Mouse (Mus musculus) frontal cortex, adult 2 months (tissue): ENCODE measurements at regions not wholly inside any gene's neighbourhood (a gene's known extent, or its start where the extent isn't known, plus 50 kb on each side); places are given as distances from the start of the nearest gene placed in this dataset.
"Not testable (repeated sequence)": the region's sequence is repeated elsewhere in the genome, so short reads cannot be mapped to it uniquely, and the experiment has no call there.

ENCODE experiments used
- DNase-seq, 2 experiments: peaks; one replicate each; pipeline ENCODE4 v3.0.0; 2022; ENCODE audit warnings: low spot score in 1 of 2; ENCODE audit errors: extremely low spot score in 1 of 2

DNA sequence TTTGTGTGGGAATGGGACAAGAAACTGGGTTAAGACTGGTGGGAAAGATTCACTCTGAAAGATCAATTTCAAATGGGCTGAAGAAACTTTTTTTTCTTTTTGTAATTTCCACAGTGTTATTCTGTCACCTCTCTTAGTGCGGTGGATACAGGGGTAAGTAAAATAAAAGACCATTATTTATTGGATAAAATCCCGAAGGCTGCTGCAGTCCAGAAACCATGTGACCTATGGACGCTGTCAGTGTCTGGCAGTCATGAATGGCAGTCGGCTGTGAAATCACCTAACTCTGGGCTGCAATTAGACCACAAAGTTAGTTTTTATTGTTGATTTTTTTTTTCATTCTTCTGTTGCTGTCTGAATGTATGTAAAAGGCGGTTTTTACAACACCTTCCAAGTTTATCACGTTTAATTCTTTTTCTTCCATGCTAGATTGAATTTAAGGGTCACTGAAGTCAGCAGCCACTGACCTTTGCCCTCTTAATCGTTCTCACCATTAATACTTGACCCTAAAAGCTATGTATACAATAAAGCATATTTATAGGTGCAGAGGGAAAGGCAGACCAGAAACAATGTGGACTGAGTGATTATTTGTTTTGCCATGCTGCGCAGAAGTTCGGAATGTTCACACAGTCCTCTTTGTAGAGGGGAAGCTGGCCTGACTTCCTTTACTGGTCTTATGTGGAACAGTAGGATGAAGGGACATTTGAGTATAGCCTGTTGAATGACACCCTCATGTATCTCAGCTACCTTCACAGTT, 182.7 kb downstream of the Bmp2 start:
- DNase-seq: no peak

DNA sequence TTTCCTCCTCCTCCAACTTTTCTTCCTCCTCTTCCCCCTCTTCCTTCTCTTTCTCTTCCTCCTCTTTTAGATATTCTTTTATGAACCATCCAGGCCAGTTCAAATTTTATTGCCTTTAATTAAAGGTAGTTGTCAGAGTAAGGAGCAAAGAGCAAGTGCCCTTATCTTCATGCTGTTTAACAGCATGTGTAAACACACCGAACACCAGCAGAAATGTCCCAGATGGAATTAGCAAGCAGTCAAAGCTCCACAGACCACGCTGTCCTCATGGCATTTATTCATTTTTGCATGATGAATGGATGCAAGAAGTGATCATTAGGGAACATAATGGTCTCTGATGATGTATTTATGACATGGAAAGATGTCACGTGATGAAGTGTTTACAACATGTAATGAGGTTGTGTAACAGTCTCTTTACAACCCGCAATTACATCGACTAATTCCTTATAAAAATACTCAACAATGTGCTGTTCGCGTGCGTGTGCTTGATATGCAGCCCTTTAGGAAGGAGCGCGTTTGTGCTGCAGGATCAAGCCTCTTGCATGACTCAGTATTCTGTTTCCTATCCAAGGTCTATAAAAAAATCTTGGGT, 187.0 kb downstream of the Bmp2 start:
- DNase-seq: no peak

DNA sequence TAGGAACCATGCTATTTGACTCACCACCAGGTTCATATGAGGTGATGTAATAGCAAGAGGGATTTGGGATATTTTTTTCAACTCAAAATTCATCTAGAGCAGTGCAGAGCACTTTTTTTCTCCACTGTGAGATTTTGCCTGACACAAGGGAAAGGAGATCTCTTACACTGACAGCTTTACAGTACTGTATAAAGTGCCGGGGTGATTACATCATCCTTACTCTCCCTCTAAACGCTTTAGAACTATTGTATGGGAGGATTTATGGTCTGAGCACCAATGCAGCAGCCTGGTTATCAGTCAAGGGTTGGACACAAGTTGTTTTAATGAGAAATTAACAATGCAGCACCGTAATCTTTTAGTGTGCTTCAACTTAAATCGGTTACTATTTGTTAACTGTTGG, 196.5 kb downstream of the Bmp2 start:
- no peak for DNase-seq

DNA sequence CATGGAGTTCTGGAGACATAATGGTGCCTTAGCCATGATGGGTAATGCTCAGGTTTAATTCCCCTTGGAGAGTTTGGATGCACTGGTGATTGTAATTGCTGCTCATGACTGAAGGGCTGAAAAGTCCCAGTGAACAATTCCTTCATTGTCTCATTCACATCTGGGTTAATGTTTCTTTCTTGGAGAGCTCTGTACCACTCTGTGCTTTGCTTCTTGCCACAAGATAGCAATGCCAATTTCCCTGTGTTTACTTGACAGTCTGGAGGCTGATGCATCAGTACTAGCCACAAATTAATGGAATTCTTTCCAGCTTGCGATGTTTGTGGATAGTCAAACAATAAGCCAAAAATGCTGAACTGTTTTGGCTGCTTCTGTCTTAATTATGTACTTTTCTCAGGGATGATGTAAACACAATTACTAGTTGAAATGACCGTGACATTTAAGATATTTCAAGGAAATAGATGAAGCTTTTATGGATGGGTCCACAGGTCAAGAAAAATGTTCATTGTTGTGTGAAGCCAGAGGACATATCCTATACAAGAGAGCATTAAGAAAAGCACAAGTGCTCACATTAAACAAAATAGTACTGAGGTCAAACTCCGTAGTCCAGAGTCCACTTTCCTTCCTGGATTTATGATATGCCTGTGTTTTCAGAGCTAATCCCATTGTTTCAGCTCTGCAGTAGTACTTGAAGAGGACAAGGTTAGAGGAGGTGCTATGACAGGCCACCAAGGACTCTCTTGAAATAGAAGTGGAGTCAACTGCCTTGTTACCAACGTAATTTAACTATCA, 198.1 kb downstream of the Bmp2 start:
- no peak for DNase-seq

DNA sequence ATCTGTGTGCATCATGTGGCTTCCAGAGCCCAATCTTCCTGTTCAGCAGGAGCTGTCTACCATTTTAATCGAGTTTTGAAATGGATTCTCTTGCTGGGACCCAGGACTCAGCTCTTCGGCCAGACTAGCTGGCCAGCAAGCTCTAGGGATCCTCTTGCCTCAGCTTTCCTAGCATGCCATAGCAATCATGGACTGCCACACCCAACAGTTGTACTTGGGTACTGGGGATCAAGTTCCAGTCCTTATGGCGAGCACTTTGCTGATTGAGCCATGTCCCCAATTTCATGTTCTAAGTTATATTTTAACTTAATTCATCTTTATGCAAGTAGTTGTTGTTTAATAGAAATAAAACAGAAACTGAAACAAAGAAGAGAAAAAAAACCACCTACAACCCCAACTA, 202.1 kb downstream of the Bmp2 start:
- no peak for DNase-seq

DNA sequence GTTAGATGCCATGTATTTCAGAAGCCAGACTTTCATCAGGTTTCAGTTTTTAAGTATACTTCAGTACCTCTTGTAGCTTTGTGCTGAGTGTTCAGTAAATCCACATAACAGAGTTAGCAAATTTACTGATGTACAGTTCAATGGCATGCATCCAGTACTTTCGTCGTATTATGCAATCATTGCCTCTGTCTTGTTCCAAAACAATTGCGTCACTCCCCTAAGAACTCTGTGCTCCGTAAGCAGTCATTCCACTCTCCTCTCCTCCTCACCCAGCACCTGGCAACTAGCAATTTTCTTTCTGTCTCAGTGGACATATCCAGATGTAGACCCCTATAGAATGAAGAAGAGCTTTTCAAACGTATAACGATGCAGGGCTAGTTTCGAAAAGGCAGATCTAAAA, 209.5 kb downstream of the Bmp2 start:
- no peak for DNase-seq

DNA sequence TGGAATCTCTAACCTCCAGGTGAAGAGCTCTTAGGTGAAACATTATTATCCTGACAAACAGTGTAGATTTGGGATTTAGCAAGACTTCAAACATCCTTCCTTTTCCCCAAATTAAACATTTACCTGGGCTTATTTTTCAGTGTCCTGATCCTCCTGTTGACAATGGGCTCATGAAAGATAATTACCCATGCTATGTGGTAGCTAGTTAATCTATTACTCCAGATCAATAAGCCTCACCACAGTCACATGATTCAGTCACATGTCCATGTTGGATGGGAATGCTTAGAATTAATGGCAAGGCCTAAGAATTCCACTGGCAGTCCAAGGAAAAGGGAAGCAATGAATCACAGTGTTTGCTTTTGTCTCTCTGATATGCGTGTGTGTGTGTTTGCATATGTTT, 216.6 kb downstream of the Bmp2 start:
- no peak for DNase-seq

DNA sequence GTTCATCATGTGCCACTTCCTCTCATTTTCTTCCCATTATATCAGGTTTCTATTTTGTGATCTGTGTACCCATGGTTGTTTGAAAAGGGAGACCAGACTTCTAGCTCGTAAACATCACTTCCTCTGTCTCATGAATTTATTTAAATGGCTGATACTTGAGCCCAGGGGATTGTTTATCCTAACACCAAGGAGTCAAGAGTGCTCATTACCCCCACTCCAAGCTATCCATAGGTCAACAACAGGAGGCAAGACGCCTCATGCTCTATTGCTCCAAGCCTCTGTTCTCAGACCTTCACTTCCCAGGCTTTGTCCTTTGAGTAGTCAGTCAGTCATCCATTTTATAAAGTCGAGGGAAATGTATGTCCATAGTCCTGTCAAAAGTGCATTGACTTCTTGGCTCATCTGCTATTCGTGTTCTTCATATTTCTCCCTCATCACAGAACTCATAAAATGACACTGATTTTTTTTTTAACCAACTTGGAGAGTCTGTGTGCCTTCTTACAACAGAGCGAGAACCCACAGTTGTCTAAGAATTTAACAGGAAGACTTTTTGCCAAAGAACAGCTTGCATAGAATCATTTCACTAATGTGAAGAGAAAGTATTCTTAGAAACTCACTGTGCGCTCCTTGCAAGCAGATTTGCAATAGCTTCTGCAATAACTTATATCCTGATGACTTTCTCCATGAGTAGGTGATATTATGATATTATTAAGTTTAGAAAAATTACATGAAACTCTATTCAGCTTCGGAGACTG, 231.8 kb downstream of the Bmp2 start:
- peak in 1 of 2 experiments; percentile 51 for DNase-seq

DNA sequence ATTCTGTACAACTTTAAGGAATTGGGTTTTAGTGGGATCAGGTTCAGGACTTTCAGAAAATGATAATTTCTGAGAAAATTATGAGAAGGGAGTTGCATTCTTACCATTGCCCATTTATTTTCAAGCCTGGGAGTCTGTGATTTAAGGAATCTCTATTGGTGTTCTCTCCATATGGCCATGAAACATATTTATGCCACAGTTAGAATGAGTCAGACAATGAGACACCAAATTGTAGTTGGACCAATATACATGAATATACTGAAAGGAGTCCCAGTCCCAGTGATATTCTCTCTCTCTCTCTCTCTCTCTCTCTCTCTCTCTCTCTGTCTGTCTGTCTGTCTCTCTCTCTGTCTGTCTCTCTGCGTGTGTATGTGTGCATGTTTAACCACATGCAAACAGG, 239.1 kb downstream of the Bmp2 start:
- peak in 1 of 2 experiments; percentile 10 for DNase-seq

DNA sequence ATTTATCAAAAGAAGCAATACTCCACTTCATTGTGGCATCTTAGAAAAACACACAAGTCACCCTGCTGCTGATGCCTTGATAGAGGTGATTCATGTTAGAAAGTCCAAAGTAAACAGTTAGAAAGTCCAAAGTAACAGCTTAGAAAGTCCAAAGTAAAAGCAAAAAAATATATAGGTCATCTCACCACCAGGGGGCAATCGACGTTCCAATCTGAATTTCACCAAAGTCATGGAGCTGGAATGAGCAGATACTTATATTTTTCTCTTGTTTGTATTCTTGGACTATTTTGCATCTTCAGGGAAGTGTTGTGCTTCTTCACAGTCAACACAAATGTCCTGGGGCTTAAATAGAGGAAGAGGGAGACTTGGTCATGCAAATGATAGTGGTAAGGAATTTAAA, 241.3 kb downstream of the Bmp2 start:
- peak in 1 of 2 experiments; percentile 57 for DNase-seq

DNA sequence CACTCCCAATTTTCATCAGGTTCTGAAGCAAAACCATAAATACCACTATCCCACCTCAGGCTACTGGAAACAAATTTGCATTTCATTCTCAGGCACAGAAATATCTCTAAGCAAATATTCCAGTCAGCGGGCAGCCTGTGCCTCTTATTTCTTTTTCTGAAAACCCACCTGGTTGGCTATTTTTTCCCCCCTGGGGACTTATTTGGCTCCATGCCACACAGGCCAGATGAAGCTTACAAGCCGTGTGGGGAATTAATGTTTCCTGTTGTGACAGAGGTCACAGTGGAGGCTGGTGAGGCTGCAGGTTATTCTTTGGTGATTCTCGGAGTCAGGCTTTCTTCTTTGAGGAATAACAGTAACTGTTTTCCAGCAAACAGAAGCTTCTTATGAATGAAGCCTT, 250.7 kb downstream of the Bmp2 start:
- no peak for DNase-seq

DNA sequence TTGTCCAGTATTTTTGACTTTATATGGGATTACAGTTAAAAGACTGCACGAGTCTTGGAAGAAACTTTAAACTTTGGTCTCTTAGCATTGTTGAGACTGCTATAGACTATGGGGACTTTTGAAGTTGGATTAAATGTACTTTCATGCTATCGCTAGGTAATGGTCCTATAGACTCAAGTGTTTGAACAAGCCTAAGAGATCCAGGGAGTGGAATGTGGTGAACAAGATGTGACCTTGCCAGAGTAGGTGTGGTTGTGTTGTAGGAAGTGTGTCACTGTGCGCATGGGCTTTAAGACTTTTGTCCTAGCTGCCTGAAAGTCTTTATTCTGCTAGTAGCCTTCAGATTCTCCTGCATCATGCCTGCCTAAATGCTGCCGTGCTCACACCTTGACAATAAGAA, 269.5 kb downstream of the Bmp2 start:
- DNase-seq: no peak

DNA sequence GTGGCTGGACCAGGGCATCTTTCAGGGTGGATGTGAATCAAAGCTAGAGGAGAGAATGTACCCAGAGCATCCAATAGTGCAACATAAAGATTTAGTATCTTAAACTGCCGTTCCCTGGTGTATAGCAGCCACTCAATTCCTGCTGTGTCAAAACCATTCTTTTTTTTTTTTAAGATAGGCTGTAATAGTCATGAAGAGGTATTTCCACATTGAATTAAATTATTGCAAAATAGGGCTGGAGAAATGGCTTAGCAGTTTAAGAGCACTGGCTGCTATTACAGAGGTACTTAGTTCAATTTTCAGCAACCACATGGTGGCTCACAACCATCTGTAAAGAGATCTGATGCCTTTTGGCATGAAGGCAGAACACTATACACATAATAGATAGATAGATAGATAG, 277.4 kb downstream of the Bmp2 start:
- no peak for DNase-seq

DNA sequence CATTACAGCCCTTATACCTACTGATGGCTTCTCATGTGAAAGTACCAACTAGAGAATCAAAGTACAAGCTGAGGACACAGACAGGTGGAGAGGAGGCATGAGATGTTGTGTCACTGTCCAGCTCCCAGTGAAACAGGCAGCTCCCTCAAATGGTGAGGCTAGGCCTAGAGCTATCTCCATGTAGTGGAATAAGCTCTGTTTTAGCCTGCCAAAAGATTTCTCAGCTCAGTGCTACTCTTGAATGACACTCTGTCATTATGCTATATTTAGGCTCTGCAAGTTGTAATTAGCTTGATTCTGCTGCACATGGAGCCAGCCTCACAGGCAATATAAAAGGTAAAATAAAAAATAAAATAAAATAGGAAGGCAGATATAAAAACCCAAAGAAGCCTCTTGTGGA, 298.5 kb downstream of the Bmp2 start:
- peak in 1 of 2 experiments; percentile 2 for DNase-seq

DNA sequence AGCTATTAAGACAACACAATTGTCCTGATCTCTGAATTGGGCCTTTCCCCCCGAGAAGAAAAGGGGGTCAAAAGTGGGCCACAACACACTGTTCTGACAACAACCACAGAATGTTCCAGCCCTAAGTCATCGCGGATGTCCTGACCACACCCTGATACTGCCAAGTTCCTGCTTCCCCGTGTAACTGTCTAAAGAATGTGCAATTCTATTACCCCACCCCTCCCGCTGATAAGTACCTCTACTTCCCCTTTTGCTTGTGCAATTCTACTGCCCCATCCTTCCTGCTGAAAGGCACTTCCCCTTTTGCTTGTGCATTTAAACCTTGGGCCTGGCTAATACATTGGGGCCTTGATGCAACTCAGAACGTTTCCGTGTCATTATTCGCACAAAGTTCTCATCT, 323.0 kb downstream of the Bmp2 start:
- not testable (repeated sequence) for DNase-seq

DNA sequence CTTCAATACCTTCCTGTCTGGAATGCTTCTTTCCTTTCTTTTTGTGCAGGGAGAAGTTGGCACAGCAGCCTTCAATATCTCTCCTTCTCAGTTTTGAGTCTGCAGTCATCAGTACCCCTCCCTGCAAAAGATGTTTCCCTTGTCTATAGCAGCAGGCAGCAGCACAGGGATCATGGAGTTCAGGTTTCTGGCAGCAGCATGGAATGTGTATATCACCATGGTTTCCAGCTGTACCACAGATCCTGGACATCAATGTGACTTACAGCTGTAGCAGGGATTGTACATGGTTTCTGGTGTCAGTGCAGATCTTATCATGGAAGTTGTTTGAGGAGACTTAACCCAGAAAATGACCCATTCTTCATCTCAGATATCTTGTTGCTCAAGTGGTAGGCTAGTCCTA, 331.7 kb downstream of the Bmp2 start:
- no peak for DNase-seq

DNA sequence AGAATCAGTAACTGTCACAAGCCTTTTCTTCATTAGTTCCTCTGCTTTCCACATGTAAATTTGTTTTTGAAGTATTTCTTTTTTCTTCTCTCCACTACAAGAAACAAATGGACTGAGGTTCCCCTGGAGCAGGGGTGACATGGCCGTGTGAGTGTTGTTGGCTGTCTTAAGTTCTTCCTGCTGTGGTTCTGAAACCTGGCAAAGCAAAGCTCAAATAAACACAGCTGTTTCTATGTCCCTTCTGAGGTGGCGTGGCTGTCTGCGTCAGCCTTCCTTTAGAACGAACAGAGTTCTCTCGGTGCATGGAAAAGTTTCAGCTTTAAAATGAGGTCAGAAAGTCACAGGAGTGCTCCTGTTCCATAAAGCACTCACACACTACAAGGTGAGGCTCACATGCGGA, 354.3 kb downstream of the Bmp2 start:
- DNase-seq: no peak
